Mouse (Mus musculus): ENCODE results near the gene Shc3. TPM values are rescaled to one million over a fixed set of nuclear protein-coding genes. Genes with fewer than 3 reads are reported as not detected.

The Shc3 gene
- polyA plus RNA-seq, 1 experiment from 2014 or later: 4.3 TPM

DNA sequence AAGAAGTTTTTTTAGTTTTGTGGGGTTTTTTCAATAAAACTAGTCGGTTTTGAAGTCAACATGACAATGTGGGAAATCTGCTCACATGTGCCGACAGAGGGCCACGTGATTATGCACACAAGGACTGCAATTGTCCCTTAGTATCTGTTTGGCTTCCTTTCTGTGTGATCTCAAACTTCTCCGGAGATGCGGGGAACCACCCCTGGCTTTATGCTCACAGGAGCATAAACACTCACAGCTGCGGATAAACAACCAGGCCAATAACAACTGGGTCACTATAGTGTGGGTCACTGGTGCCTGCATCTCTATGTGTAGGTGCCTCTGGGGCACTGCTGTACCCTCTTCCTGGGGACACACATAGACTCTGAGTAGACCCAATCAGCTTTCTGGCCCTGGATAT, 4.5 kb downstream of the Shc3 start:
- peak overlapping the region; percentile 0; the same call in 1 of the 2 replicates for H3K4me3 ChIP-seq (ENCODE audit: low read depth, low read length)
- H3K4me1 ChIP-seq (ENCODE audit: control insufficient read depth, insufficient read depth, low read length): peaks cover 15% of the 10 kb centered on the region
- WGBS: 66% methylated on average over 6 of the region's 6 CpGs
- H3K4me2 ChIP-seq (ENCODE audit: low read length): peak overlapping the region; percentile 97
- no peak overlapping the region for H3K9ac ChIP-seq (ENCODE audit: low read length)
- no peaks in the 10 kb centered on the region for H3K27me3 ChIP-seq (replicated peaks; ENCODE audit: control insufficient read depth, insufficient read depth, low read length)
- DNase-seq (ENCODE audit: low spot score): no peak
- 0 out of 2 replicates have a peak, but pooled peaks cover 4% of the 10 kb centered on the region for H3K36me3 ChIP-seq (ENCODE audit: control insufficient read depth, insufficient read depth, low read length)
- no peaks in the 10 kb centered on the region for H3K9me3 ChIP-seq (replicated peaks; ENCODE audit: control insufficient read depth, low read length)
- ATAC-seq: no peak
- no peak overlapping the region for H3K27ac ChIP-seq (ENCODE audit: low read depth, low read length)

DNA sequence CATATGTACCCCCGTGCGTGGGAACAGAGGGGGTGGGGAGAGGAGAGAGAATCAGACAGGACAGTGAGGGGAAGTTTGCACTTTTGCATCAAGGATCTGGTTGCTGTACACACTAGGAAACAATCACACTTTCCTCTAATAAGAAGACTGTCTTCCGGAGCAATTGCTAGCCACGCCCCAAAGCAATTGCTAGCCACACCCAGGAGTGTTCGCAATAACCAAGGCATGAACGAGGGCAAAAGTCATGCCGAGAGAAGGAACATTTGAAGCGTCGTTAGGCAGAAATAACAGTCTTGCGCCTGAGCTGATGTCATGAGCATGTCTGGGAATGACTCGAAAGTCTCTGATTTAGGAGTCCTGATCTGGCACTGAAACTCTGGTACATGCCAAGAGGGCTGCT, 15.9 kb downstream of the Shc3 start:
- H3K4me2 ChIP-seq (ENCODE audit: low read length): no peak overlapping the region
- DNase-seq (ENCODE audit: low spot score) (no peak), ATAC-seq (no peak)
- no peaks in the 10 kb centered on the region for H3K27me3 ChIP-seq (replicated peaks; ENCODE audit: control insufficient read depth, insufficient read depth, low read length)
- H3K36me3 ChIP-seq (ENCODE audit: control insufficient read depth, insufficient read depth, low read length): no peaks in the 10 kb centered on the region
- no peak overlapping the region for H3K9ac ChIP-seq (ENCODE audit: low read length)
- H3K9me3 ChIP-seq (replicated peaks; ENCODE audit: control insufficient read depth, low read length): no peaks in the 10 kb centered on the region
- no peak overlapping the region for H3K4me3 ChIP-seq (ENCODE audit: low read depth, low read length)
- H3K4me1 ChIP-seq (ENCODE audit: control insufficient read depth, insufficient read depth, low read length): 0 out of 2 replicates have a peak, but pooled peaks cover 5% of the 10 kb centered on the region
- WGBS: 82% methylated on average over 11 of the region's 11 CpGs
- H3K27ac ChIP-seq (ENCODE audit: low read depth, low read length): no peak overlapping the region

GRCm38 (mm10) chr13:51552233-51552632, 17.0 kb downstream of the Shc3 start:
- Histone ChIP-seq H3K9me3 (replicated peaks; ENCODE audit: control insufficient read depth, low read length) (no peaks in the 10 kb centered on the region), H3K4me1 (ENCODE audit: control insufficient read depth, insufficient read depth, low read length) (0 out of 2 replicates have a peak, but pooled peaks cover 5% of the 10 kb centered on the region), H3K36me3 (ENCODE audit: control insufficient read depth, insufficient read depth, low read length) (no peaks in the 10 kb centered on the region), H3K4me3 (ENCODE audit: low read depth, low read length) (no peak overlapping the region), H3K27ac (ENCODE audit: low read depth, low read length) (no peak overlapping the region), H3K4me2 (ENCODE audit: low read length) (no peak overlapping the region), H3K27me3 (replicated peaks; ENCODE audit: control insufficient read depth, insufficient read depth, low read length) (no peaks in the 10 kb centered on the region), H3K9ac (ENCODE audit: low read length) (no peak overlapping the region)
- DNase-seq (ENCODE audit: low spot score) (peak; percentile 66), ATAC-seq (peak; percentile 65)
- 14% methylated on average over 3 of the region's 3 CpGs for WGBS

DNA sequence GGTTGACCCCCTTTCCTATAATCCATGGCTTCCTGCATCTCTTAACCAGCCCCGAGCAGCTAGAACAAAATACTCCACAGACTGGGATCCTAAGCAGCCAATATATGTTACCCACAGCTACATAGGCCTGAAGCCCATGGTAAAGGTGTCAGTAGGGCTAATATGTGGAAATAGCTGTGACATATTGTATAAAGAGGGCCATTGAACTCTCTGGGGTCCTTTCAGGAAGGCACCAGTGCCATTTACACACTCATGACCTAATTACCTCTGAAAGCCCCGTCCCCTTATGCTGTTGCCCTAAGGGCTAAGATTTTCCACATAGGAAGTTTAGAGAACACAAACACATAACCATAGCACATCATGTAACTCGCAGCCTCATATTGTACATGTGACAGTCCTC, 17.4 kb downstream of the Shc3 start:
- Histone ChIP-seq H3K4me3 (ENCODE audit: low read depth, low read length) (no peak overlapping the region), H3K4me1 (ENCODE audit: control insufficient read depth, insufficient read depth, low read length) (0 out of 2 replicates have a peak, but pooled peaks cover 5% of the 10 kb centered on the region), H3K4me2 (ENCODE audit: low read length) (no peak overlapping the region), H3K36me3 (ENCODE audit: control insufficient read depth, insufficient read depth, low read length) (no peaks in the 10 kb centered on the region), H3K27ac (ENCODE audit: low read depth, low read length) (no peak overlapping the region), H3K9me3 (replicated peaks; ENCODE audit: control insufficient read depth, low read length) (no peaks in the 10 kb centered on the region), H3K27me3 (replicated peaks; ENCODE audit: control insufficient read depth, insufficient read depth, low read length) (no peaks in the 10 kb centered on the region), H3K9ac (ENCODE audit: low read length) (no peak overlapping the region)
- peak; percentile 78 for ATAC-seq
- peak; percentile 49 for DNase-seq (ENCODE audit: low spot score)
- WGBS: 21% methylated on average over 3 of the region's 3 CpGs

DNA sequence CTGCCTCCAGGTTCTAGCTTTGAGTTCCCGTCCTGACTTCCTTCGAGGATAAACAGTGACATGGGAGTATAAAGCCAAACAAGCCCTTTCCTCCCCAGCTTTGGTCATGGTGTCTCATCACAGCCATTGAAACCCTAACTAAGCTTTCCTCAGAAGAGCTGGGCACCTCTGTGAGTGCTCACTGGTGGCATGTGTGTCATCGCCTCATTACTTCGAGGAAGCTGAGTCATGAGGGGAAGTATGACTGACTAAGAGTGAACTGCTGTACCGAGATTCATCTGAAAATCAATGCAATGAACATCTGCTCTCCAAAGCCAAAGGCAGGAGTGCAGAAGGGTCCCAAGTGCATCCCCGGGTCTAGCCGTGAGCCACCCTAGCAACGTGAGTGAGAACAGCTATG, 29.4 kb downstream of the Shc3 start:
- 94% methylated on average over 8 of the region's 8 CpGs for WGBS
- Histone ChIP-seq H3K27ac (ENCODE audit: low read depth, low read length) (no peak overlapping the region), H3K36me3 (ENCODE audit: control insufficient read depth, insufficient read depth, low read length) (no peaks in the 10 kb centered on the region), H3K4me2 (ENCODE audit: low read length) (no peak overlapping the region), H3K27me3 (replicated peaks; ENCODE audit: control insufficient read depth, insufficient read depth, low read length) (no peaks in the 10 kb centered on the region), H3K4me1 (ENCODE audit: control insufficient read depth, insufficient read depth, low read length) (no peaks in the 10 kb centered on the region), H3K9ac (ENCODE audit: low read length) (no peak overlapping the region), H3K9me3 (replicated peaks; ENCODE audit: control insufficient read depth, low read length) (no peaks in the 10 kb centered on the region), H3K4me3 (ENCODE audit: low read depth, low read length) (no peak overlapping the region)
- DNase-seq (ENCODE audit: low spot score) (no peak), ATAC-seq (no peak)

DNA sequence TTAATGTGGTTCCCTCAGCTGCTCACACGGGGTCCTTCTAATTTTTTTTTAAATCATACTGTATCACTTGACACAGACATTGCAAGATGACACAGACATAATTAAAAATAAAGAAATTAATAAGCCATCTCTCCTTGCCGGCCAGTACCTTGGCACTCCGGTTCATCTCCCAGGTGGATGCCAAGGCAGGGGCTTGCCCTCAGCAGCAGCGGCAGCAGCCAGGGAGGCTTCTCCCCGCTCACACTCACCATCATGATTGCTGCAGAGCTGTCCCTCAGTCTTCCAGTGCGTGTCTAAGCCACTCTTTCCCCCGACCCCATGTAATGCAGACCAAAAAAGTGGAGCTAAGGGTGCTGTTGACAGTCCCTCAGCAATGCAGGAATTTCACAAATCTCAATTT, 33.9 kb downstream of the Shc3 start:
- WGBS: 91% methylated on average over 7 of the region's 7 CpGs
- Histone ChIP-seq H3K4me1 (ENCODE audit: control insufficient read depth, insufficient read depth, low read length) (no peaks in the 10 kb centered on the region), H3K27ac (ENCODE audit: low read depth, low read length) (no peak overlapping the region), H3K27me3 (replicated peaks; ENCODE audit: control insufficient read depth, insufficient read depth, low read length) (no peaks in the 10 kb centered on the region), H3K9me3 (replicated peaks; ENCODE audit: control insufficient read depth, low read length) (no peaks in the 10 kb centered on the region), H3K36me3 (ENCODE audit: control insufficient read depth, insufficient read depth, low read length) (no peaks in the 10 kb centered on the region), H3K4me2 (ENCODE audit: low read length) (no peak overlapping the region), H3K9ac (ENCODE audit: low read length) (no peak overlapping the region), H3K4me3 (ENCODE audit: low read depth, low read length) (no peak overlapping the region)
- no peak for DNase-seq (ENCODE audit: low spot score)
- ATAC-seq: no peak

DNA sequence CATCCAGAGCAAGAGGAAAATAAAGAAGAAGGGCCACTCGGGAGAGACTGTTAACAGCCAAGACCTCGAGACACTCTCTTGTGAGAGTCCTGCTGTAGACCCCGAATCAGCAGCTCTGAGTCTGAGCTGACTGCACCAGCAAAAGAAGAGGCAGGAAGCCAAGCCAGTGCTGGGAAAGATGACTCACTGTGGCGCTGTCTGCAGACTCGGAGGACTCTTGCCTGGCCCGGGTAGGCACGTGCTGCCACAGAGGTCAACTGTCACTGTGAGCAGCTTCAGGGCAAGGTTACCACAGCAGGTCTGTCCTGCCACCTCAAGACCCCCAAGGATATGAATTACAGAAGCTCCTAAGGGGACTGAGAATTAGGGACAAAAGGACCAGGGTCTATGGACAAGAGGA, 42.7 kb downstream of the Shc3 start:
- Histone ChIP-seq H3K27ac (ENCODE audit: low read depth, low read length) (no peak overlapping the region), H3K4me1 (ENCODE audit: control insufficient read depth, insufficient read depth, low read length) (no peaks in the 10 kb centered on the region), H3K27me3 (replicated peaks; ENCODE audit: control insufficient read depth, insufficient read depth, low read length) (no peaks in the 10 kb centered on the region), H3K9ac (ENCODE audit: low read length) (no peak overlapping the region), H3K4me2 (ENCODE audit: low read length) (no peak overlapping the region), H3K4me3 (ENCODE audit: low read depth, low read length) (no peak overlapping the region), H3K36me3 (ENCODE audit: control insufficient read depth, insufficient read depth, low read length) (no peaks in the 10 kb centered on the region), H3K9me3 (replicated peaks; ENCODE audit: control insufficient read depth, low read length) (no peaks in the 10 kb centered on the region)
- no peak for DNase-seq (ENCODE audit: low spot score)
- WGBS: 63% methylated on average over 7 of the region's 7 CpGs
- no peak for ATAC-seq

DNA sequence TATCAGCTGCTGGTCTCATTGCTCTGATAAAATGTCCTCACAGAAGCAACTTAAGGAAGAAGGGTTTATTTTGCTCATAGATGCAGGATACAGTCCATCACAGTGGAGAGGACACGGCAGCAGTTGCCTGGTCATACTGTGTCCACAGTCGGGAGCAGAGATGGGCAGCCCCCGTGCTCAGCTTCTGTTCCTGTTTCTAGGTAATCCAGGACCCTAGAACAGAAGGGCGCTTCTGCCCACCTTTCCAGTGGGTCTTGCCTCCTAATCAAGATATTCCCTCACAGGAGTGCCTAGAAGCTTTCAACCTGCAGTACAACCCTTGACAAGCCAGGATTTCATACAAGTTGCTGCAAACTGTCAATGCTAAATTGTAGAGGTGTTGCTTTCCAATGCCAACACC, 44.9 kb downstream of the Shc3 start:
- Histone ChIP-seq H3K9ac (ENCODE audit: low read length) (no peak overlapping the region), H3K4me3 (ENCODE audit: low read depth, low read length) (no peak overlapping the region)
- no peak for DNase-seq (ENCODE audit: low spot score)

DNA sequence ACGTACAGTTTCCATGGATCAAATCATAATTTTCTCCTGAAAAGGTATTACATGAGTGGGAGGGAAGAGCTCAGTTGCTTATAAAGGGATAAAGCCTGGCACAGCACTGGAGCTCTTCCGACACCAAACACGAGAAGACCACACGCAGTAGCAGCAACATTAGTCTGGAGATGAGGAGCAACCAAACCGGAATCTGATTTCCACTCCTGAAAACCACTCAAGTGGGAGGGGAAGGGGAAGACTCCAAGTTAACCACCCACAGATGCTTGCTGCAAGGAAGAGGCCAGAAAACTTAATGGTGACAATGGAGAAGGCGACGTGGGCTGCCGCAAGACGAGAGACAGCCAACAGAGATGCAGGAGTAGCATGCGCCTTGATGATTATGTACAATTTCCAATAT, 45.9 kb downstream of the Shc3 start:
- H3K36me3 ChIP-seq (ENCODE audit: control insufficient read depth, insufficient read depth, low read length): no peaks in the 10 kb centered on the region
- H3K9ac ChIP-seq (ENCODE audit: low read length): no peak overlapping the region
- H3K9me3 ChIP-seq (replicated peaks; ENCODE audit: control insufficient read depth, low read length): no peaks in the 10 kb centered on the region
- WGBS: 96% methylated on average over 10 of the region's 10 CpGs
- H3K27me3 ChIP-seq (replicated peaks; ENCODE audit: control insufficient read depth, insufficient read depth, low read length): no peaks in the 10 kb centered on the region
- H3K4me2 ChIP-seq (ENCODE audit: low read length): no peak overlapping the region
- DNase-seq (ENCODE audit: low spot score) (no peak), ATAC-seq (no peak)
- no peaks in the 10 kb centered on the region for H3K4me1 ChIP-seq (ENCODE audit: control insufficient read depth, insufficient read depth, low read length)
- H3K27ac ChIP-seq (ENCODE audit: low read depth, low read length): no peak overlapping the region
- H3K4me3 ChIP-seq (ENCODE audit: low read depth, low read length): no peak overlapping the region

More for the DNA sequence above, 44.9 kb downstream of the Shc3 start:
- 92% methylated on average over 4 of the region's 4 CpGs for WGBS
- Histone ChIP-seq H3K4me2 (ENCODE audit: low read length) (no peak overlapping the region), H3K4me1 (ENCODE audit: control insufficient read depth, insufficient read depth, low read length) (no peaks in the 10 kb centered on the region), H3K36me3 (ENCODE audit: control insufficient read depth, insufficient read depth, low read length) (no peaks in the 10 kb centered on the region), H3K27me3 (replicated peaks; ENCODE audit: control insufficient read depth, insufficient read depth, low read length) (no peaks in the 10 kb centered on the region), H3K27ac (ENCODE audit: low read depth, low read length) (no peak overlapping the region), H3K9me3 (replicated peaks; ENCODE audit: control insufficient read depth, low read length) (no peaks in the 10 kb centered on the region)
- no peak for ATAC-seq
